Mouse (Mus musculus): ENCODE measurements around the gene Hltf. TPM values are rescaled to one million over a fixed set of nuclear protein-coding genes. Genes with fewer than 3 reads are reported as not detected.
A peak's percentile ranks its signal among the peaks of the same experiment; 100 is the strongest.

Hltf gene
- polyA plus RNA-seq, 1 experiment from 2014 or later: 25.6 TPM

DNA sequence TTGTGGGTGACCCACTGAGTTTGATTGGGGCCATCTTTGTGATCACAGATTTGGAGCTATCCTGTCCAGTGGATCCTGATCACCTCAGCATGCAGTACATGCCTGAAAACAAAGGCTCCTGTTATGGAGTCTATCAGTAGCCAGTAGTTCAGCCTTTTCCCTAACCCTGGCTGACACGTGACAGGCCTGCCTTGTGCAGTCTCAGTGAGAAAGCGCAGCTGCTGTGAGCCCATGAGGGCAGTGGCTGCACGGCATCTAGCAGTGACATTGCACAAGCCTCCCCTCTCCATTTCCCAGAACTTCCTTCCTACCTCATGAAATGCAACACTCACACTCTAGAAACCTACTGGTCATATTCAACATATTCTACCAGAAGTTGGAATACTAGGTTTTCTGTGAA is 76.9 kb downstream of the Hltf start:
- H3K27me3 ChIP-seq (ENCODE audit: insufficient read depth, low read length): no peaks in the 10 kb centered on the region

GRCm38 (mm10) chr3:20136868-20137581 is 79.4 kb downstream of the Hltf start:
- 88% methylated on average over 9 of the region's 9 CpGs for WGBS
- Histone ChIP-seq H3K36me3 (ENCODE audit: insufficient read depth) (peaks cover 59% of the 10 kb centered on the region), H3K4me1 (ENCODE audit: insufficient read depth) (peaks cover 11% of the 10 kb centered on the region), H3K4me3 (ENCODE audit: low read depth, low read length) (no peak overlapping the region), H3K4me2 (no peak overlapping the region), H3K27ac (ENCODE audit: low read depth) (no peak overlapping the region), H3K9ac (no peak overlapping the region), H3K27me3 (ENCODE audit: insufficient read depth, low read length) (no peaks in the 10 kb centered on the region), H3K9me3 (ENCODE audit: low read depth, low read length) (no peaks in the 10 kb centered on the region)
- ATAC-seq (ENCODE audit: insufficient read depth) (no peak), DNase-seq (no peak)
- TF ChIP-seq CTCF (IDR thresholded peaks at IDR 0.05; ENCODE audit: low read depth): no peak

More for the DNA sequence above, 76.9 kb downstream of the Hltf start:
- Histone ChIP-seq H3K27ac (ENCODE audit: low read depth) (peak overlapping the region; percentile 83), H3K4me2 (no peak overlapping the region), H3K9me3 (ENCODE audit: low read depth, low read length) (no peaks in the 10 kb centered on the region), H3K36me3 (ENCODE audit: insufficient read depth) (peaks cover 62% of the 10 kb centered on the region), H3K9ac (no peak overlapping the region), H3K4me3 (ENCODE audit: low read depth, low read length) (no peak overlapping the region), H3K4me1 (ENCODE audit: insufficient read depth) (peaks cover 19% of the 10 kb centered on the region)
- WGBS: 47% methylated on average over 3 of the region's 3 CpGs
- ATAC-seq (ENCODE audit: insufficient read depth) (peak; percentile 23; the same call in 1 of the 2 replicates), DNase-seq (peak; percentile 77)
- TF ChIP-seq CTCF (IDR thresholded peaks at IDR 0.05; ENCODE audit: low read depth): no peak

DNA sequence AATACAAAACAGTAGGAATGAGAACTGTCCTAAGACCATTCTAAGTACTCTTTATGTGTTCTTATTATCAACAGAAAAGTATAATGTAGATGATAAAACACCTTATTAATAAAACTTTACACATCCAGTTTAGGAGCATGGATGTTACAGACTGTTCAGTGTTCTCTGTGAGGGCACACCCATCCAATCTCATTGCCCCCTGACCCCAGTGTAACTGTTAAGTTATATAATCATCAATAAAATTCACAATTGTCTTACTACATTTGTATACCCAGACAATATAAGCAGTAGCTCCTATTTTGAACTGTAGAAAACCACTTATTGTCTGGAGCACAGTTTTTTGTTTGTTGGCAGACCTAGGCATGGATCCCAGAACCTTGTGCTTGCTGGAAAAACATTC is 83.6 kb downstream of the Hltf start:
- Histone ChIP-seq H3K9ac (no peak overlapping the region), H3K27ac (ENCODE audit: low read depth) (no peak overlapping the region), H3K4me3 (ENCODE audit: low read depth, low read length) (no peak overlapping the region), H3K4me1 (ENCODE audit: insufficient read depth) (peaks cover 2% of the 10 kb centered on the region; the same call in 1 of the 2 replicates), H3K4me2 (no peak overlapping the region), H3K9me3 (ENCODE audit: low read depth, low read length) (no peaks in the 10 kb centered on the region), H3K27me3 (ENCODE audit: insufficient read depth, low read length) (no peaks in the 10 kb centered on the region), H3K36me3 (ENCODE audit: insufficient read depth) (peaks cover 73% of the 10 kb centered on the region)
- no peak for TF ChIP-seq CTCF (IDR thresholded peaks at IDR 0.05; ENCODE audit: low read depth)
- DNase-seq (no peak), ATAC-seq (ENCODE audit: insufficient read depth) (no peak)

GRCm38 (mm10) chr3:20141679-20142078 is 84.1 kb downstream of the Hltf start:
- H3K4me2 ChIP-seq: no peak overlapping the region
- no peaks in the 10 kb centered on the region for H3K27me3 ChIP-seq (ENCODE audit: insufficient read depth, low read length)
- no peaks in the 10 kb centered on the region for H3K9me3 ChIP-seq (ENCODE audit: low read depth, low read length)
- H3K9ac ChIP-seq: no peak overlapping the region
- ATAC-seq (ENCODE audit: insufficient read depth): no peak
- TF ChIP-seq CTCF (IDR thresholded peaks at IDR 0.05; ENCODE audit: low read depth): no peak
- H3K4me3 ChIP-seq (ENCODE audit: low read depth, low read length): no peak overlapping the region
- 32% methylated on average over 1 of the region's 1 CpGs for WGBS
- H3K27ac ChIP-seq (ENCODE audit: low read depth): no peak overlapping the region
- peaks cover 71% of the 10 kb centered on the region for H3K36me3 ChIP-seq (ENCODE audit: insufficient read depth)
- DNase-seq: peak; percentile 61
- H3K4me1 ChIP-seq (ENCODE audit: insufficient read depth): peaks cover 2% of the 10 kb centered on the region; the same call in 1 of the 2 replicates

- Histone ChIP-seq H3K36me3 (ENCODE audit: insufficient read depth) (peaks cover 71% of the 10 kb centered on the region), H3K27me3 (ENCODE audit: insufficient read depth, low read length) (no peaks in the 10 kb centered on the region), H3K9ac (no peak overlapping the region), H3K4me3 (ENCODE audit: low read depth, low read length) (no peak overlapping the region), H3K9me3 (ENCODE audit: low read depth, low read length) (no peaks in the 10 kb centered on the region), H3K4me2 (no peak overlapping the region), H3K4me1 (ENCODE audit: insufficient read depth) (peaks cover 2% of the 10 kb centered on the region; the same call in 1 of the 2 replicates), H3K27ac (ENCODE audit: low read depth) (no peak overlapping the region)
- ATAC-seq (ENCODE audit: insufficient read depth) (no peak), DNase-seq (no peak)
- 80% methylated on average over 2 of the region's 2 CpGs for WGBS
- TF ChIP-seq CTCF (IDR thresholded peaks at IDR 0.05; ENCODE audit: low read depth): no peak
These were observed 84.5 kb downstream of the Hltf start for GRCm38 (mm10) chr3:20142101-20142500.

DNA sequence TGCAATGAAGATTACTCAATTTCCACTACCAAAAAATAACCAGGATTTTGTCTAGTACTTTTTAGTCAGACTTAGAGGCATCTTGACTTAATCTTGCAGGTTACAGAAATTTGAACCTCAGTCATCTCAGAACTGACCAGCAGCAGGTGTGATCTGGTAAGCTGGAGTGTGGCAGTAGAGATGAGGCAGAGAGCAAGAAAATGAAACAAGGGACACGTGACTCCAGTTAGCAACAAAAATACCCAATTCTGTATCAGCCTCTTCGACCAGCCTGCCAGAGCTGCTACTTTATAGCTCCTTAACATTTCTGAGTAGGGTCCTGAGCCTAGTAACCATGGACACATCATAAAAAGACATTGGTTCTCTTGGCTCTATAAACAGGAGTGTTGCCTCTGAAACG is 85.0 kb downstream of the Hltf start:
- 68% methylated on average over 3 of the region's 3 CpGs for WGBS
- Histone ChIP-seq H3K9ac (no peak overlapping the region), H3K27me3 (ENCODE audit: insufficient read depth, low read length) (no peaks in the 10 kb centered on the region), H3K9me3 (ENCODE audit: low read depth, low read length) (no peaks in the 10 kb centered on the region), H3K4me3 (ENCODE audit: low read depth, low read length) (no peak overlapping the region), H3K4me1 (ENCODE audit: insufficient read depth) (0 out of 2 replicates have a peak, but pooled peaks cover 2% of the 10 kb centered on the region), H3K36me3 (ENCODE audit: insufficient read depth) (peaks cover 71% of the 10 kb centered on the region), H3K27ac (ENCODE audit: low read depth) (no peak overlapping the region), H3K4me2 (no peak overlapping the region)
- DNase-seq (no peak), ATAC-seq (ENCODE audit: insufficient read depth) (no peak)
- no peak for TF ChIP-seq CTCF (IDR thresholded peaks at IDR 0.05; ENCODE audit: low read depth)

DNA sequence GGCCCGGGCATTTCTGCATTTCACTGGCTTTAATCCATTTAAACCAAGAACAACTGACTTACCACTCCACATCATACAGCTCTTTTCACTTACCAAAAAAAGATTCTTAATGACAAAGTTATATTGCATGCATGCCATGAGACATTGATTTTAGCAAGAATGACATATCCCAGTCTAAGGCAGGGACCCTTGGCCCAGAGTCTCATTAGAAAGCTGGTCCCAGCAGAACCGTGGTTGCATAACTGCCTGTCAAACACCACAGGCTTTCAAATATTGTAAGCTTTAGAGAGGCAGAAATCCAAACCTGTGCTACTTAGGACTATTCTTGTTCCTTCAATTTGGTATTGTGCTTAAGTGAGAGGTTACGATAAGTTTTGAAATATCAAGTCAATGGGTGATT is 86.1 kb downstream of the Hltf start:
- ATAC-seq (ENCODE audit: insufficient read depth): no peak
- 65% methylated on average over 3 of the region's 3 CpGs for WGBS
- no peak overlapping the region for H3K9ac ChIP-seq

More for the DNA sequence above, 86.1 kb downstream of the Hltf start:
- H3K4me2 ChIP-seq: no peak overlapping the region
- peaks cover 71% of the 10 kb centered on the region for H3K36me3 ChIP-seq (ENCODE audit: insufficient read depth)
- no peaks in the 10 kb centered on the region for H3K9me3 ChIP-seq (ENCODE audit: low read depth, low read length)
- no peak for DNase-seq
- 0 out of 2 replicates have a peak, but pooled peaks cover 2% of the 10 kb centered on the region for H3K4me1 ChIP-seq (ENCODE audit: insufficient read depth)
- no peaks in the 10 kb centered on the region for H3K27me3 ChIP-seq (ENCODE audit: insufficient read depth, low read length)
- H3K4me3 ChIP-seq (ENCODE audit: low read depth, low read length): no peak overlapping the region
- TF ChIP-seq CTCF (IDR thresholded peaks at IDR 0.05; ENCODE audit: low read depth): no peak
- H3K27ac ChIP-seq (ENCODE audit: low read depth): no peak overlapping the region

Measured in lung, embryonic 14.5 days (tissue).